9 mouse cellular contexts compared by ENCODE assay signal in the genomic region with DNA sequence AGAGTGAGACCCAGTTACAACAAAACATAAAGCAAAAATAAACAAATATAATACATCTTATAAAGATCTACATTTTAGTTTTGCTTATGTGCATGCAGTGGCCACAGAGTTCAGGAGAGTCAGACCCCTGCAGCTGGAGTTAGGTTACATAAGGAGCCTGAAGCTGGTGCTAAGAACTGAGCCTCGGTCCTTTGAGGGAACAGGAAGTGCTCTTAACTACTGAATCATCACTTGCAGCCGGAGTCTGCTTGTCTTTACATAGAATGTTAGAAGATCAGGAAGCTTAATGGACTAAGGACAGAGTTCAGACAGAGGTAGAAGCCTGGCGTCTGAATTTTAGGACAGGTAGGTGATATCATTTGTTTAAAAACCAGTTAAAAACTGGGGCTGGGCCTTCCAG. TPM values are rescaled to one million over a fixed set of nuclear protein-coding genes. Genes with fewer than 3 reads are reported as not detected.
A peak's percentile ranks its signal among the peaks of the same experiment; 100 is the strongest.
DNase-seq lines count a peak whose midpoint lies in the region; ATAC-seq and TF ChIP-seq lines count a peak whose summit lies in the region.
"Had no signal": no experiment of that assay in that cellular context is flagged by ENCODE, and none has a peak within 500 bp of the region (broad histone marks: within the 10 kb centered on the region; RNA-seq: fewer than 3 reads in every experiment).

No protein-coding gene starts in this region.

- H3K27me3 ChIP-seq in kidney, adult 2 months (replicated peaks; ENCODE audit: control insufficient read depth, insufficient read depth, low read length), result no peaks in the 10 kb centered on the region
- no peaks in the 10 kb centered on the region for H3K27me3 ChIP-seq in forebrain, embryonic 13.5 days
- no peaks in the 10 kb centered on the region for H3K27me3 ChIP-seq in liver, embryonic 15.5 days

- H3K9me3 ChIP-seq in ES-E14 (ENCODE audit: control insufficient read depth, insufficient read depth, low read depth, low read length), result no peaks in the 10 kb centered on the region
- H3K9me3 ChIP-seq in forebrain, embryonic 13.5 days (replicated peaks), result no peaks in the 10 kb centered on the region
- no peaks in the 10 kb centered on the region for H3K9me3 ChIP-seq in liver, embryonic 15.5 days (replicated peaks)

- peak overlapping the region; percentile 50; the same call in 1 of the 2 replicates for H3K4me3 ChIP-seq in kidney, adult 2 months (ENCODE audit: insufficient read depth, low read depth, low read length)
- peak overlapping the region; percentile 73 to 80; a peak in 3 of 4 replicates for H3K4me3 ChIP-seq in ES-E14 (ENCODE audit: insufficient read depth in 1 of 2, low read depth in 1 of 2, low read length in 2 of 2, poor library complexity in 1 of 2, severe bottlenecking in 1 of 2)
- H3K4me3 ChIP-seq in forebrain, embryonic 13.5 days, result no peak overlapping the region
- H3K4me3 ChIP-seq in liver, embryonic 15.5 days (replicated peaks), result peak overlapping the region; percentile 60
- H3K4me3 ChIP-seq: left cerebral cortex, adult 2 months had no signal

- in situ Hi-C loops in ES-E14 (cut with MboI; ENCODE audit: low sequenced_read_pairs in 2 of 2, unreplicated experiment in 2 of 2), result no loop called here

- TF ChIP-seq CTCF in kidney, adult 2 months (conservative IDR thresholded peaks at IDR 0.05; ENCODE audit: insufficient read depth, insufficient read length, low read depth, low read length), result no peak

- peak overlapping the region; percentile 59 for H3K4me2 ChIP-seq in forebrain, embryonic 13.5 days
- H3K4me2 ChIP-seq in liver, embryonic 15.5 days, result peak overlapping the region; percentile 88

- no peak overlapping the region for H3K9ac ChIP-seq in ES-E14 (ENCODE audit: insufficient read depth, low read depth, low read length, poor library complexity, severe bottlenecking)
- peak overlapping the region; percentile 35; the same call in 1 of the 2 replicates for H3K9ac ChIP-seq in forebrain, embryonic 13.5 days
- H3K9ac ChIP-seq in liver, embryonic 15.5 days, result peak overlapping the region; percentile 53; the same call in 1 of the 2 replicates

- no peak for TF ChIP-seq POLR2A in kidney, adult 2 months (IDR thresholded peaks at IDR 0.05; ENCODE audit: low read depth, low read length)

- WGBS in kidney, adult 2 months, result 33% methylated on average over 3 of the region's 3 CpGs
- 44% methylated on average over 3 of the region's 3 CpGs for WGBS in forebrain, embryonic 13.5 days
- WGBS in liver, embryonic 15.5 days (ENCODE audit: insufficient replicate concordance), result 26% methylated on average over 3 of the region's 3 CpGs

- H3K36me3 ChIP-seq in kidney, adult 2 months (ENCODE audit: control insufficient read depth, insufficient read depth, low read length), result no peaks in the 10 kb centered on the region
- H3K36me3 ChIP-seq in ES-E14 (ENCODE audit: control insufficient read depth, insufficient read depth, low read length, poor library complexity, severe bottlenecking), result peaks cover 30% of the 10 kb centered on the region
- no peaks in the 10 kb centered on the region for H3K36me3 ChIP-seq in forebrain, embryonic 13.5 days (ENCODE audit: poor library complexity, severe bottlenecking)
- peaks cover 25% of the 10 kb centered on the region for H3K36me3 ChIP-seq in liver, embryonic 15.5 days (replicated peaks)

- ATAC-seq in forebrain, embryonic 13.5 days, result no peak
- no peak for ATAC-seq in liver, embryonic 15.5 days (ENCODE audit: insufficient read depth)
- ATAC-seq in megakaryocyte progenitor cell, adult 5-6 weeks (replicated peaks; ENCODE audit: poor library complexity), result no peak

- peaks cover 19% of the 10 kb centered on the region for H3K4me1 ChIP-seq in kidney, adult 2 months (ENCODE audit: control insufficient read depth, insufficient read depth, low read length)
- peaks cover 13 to 37% of the 10 kb centered on the region in 2 experiments for H3K4me1 ChIP-seq in ES-E14 (ENCODE audit: control insufficient read depth in 2 of 2, insufficient read depth in 2 of 2, low read length in 2 of 2, poor library complexity in 1 of 2)
- peaks cover 37% of the 10 kb centered on the region for H3K4me1 ChIP-seq in forebrain, embryonic 13.5 days
- H3K4me1 ChIP-seq in liver, embryonic 15.5 days (replicated peaks), result peaks cover 68% of the 10 kb centered on the region

- DNase-seq in kidney, adult 2 months, result no peak
- no peak for DNase-seq in kidney, postnatal 10 days
- no peak for DNase-seq in ES-E14 (ENCODE audit: low read depth, low spot score)
- no peak for DNase-seq in adrenal gland, postnatal 25 days
- no peak for DNase-seq in T-cell, adult 2 months (ENCODE audit: low spot score)

- peak overlapping the region; percentile 33; the same call in 1 of the 2 replicates for H3K27ac ChIP-seq in kidney, adult 2 months (ENCODE audit: insufficient read depth, low read depth, low read length)
- peak overlapping the region; percentile 95 for H3K27ac ChIP-seq in ES-E14 (ENCODE audit: insufficient read depth, low read depth, low read length, poor library complexity, severe bottlenecking)
- H3K27ac ChIP-seq in forebrain, embryonic 13.5 days, result peak overlapping the region; percentile 57; the same call in 1 of the 2 replicates
- H3K27ac ChIP-seq in liver, embryonic 15.5 days (replicated peaks), result peak overlapping the region; percentile 88

TF ChIP-seq in ES-E14, 5 proteins besides CTCF, POLR2A, EP300 and RAD21:
- TF ChIP-seq ZC3H11A (IDR thresholded peaks at IDR 0.05; ENCODE audit: borderline replicate concordance, low read depth, low read length), result no peak

RNA-seq across cellular contexts. Expression of gene Plin3, which starts 3.8 kb away (rescaled TPM):
- 34.8 and 43.1 TPM in 2 replicates for polyA plus RNA-seq in kidney, adult 2 months (2012; rRNA removed)
- 40.5 and 53.9 TPM in 2 replicates for total RNA-seq in ES-E14 (2012; rRNA removed)
- 18.3 and 21.8 TPM in 2 replicates for polyA plus RNA-seq in forebrain, embryonic 13.5 days (2015; fragmentation: Nextera tagmentation; extraction: Ambion mirVana)
- 33.3 and 36.0 TPM in 2 replicates for polyA plus RNA-seq in liver, embryonic 15.5 days (2015; fragmentation: Nextera tagmentation; extraction: Ambion mirVana)
- total RNA-seq in adrenal gland, postnatal 25 days (2021), result 59.7 and 102 TPM in 2 replicates
- total RNA-seq in megakaryocyte progenitor cell, adult 5-6 weeks (2015), result 7.3 and 8.1 TPM in 2 replicates
- total RNA-seq in megakaryocyte progenitor cell, adult 5-6 weeks (2017), result 28.1 TPM in 2 replicates

RNA-seq across cellular contexts. Expression of gene Arrdc5, which starts 11.2 kb away (rescaled TPM):
- not detected in 2 replicates for polyA plus RNA-seq in kidney, adult 2 months (2012; rRNA removed)
- 0.21 TPM in 1 of 2 replicates, not detected in the other for total RNA-seq in ES-E14 (2012; rRNA removed)
- not detected in 2 replicates for polyA plus RNA-seq in forebrain, embryonic 13.5 days (2015; fragmentation: Nextera tagmentation; extraction: Ambion mirVana)
- not detected in 2 replicates for polyA plus RNA-seq in liver, embryonic 15.5 days (2015; fragmentation: Nextera tagmentation; extraction: Ambion mirVana)
- total RNA-seq in adrenal gland, postnatal 25 days (2021), result not detected in 2 replicates
- total RNA-seq in megakaryocyte progenitor cell, adult 5-6 weeks (2015), result not detected in 2 replicates
- total RNA-seq in megakaryocyte progenitor cell, adult 5-6 weeks (2017), result not detected in 2 replicates
- total RNA-seq: left cerebral cortex, adult 2 months had no signal

RNA-seq across cellular contexts. Expression of gene Ticam1, which starts 12.3 kb away (rescaled TPM):
- 33.3 and 34.7 TPM in 2 replicates for polyA plus RNA-seq in kidney, adult 2 months (2012; rRNA removed)
- 2.4 and 2.8 TPM in 2 replicates for total RNA-seq in ES-E14 (2012; rRNA removed)
- 1.4 and 1.6 TPM in 2 replicates for polyA plus RNA-seq in forebrain, embryonic 13.5 days (2015; fragmentation: Nextera tagmentation; extraction: Ambion mirVana)
- 3.2 and 3.7 TPM in 2 replicates for polyA plus RNA-seq in liver, embryonic 15.5 days (2015; fragmentation: Nextera tagmentation; extraction: Ambion mirVana)
- 25.1 and 28.8 TPM in 2 replicates for total RNA-seq in adrenal gland, postnatal 25 days (2021)
- total RNA-seq in megakaryocyte progenitor cell, adult 5-6 weeks (2015), result 9.0 and 11.4 TPM in 2 replicates
- total RNA-seq in megakaryocyte progenitor cell, adult 5-6 weeks (2017), result 3.0 and 4.1 TPM in 2 replicates

RNA-seq across cellular contexts. Expression of gene Uhrf1, which starts 14.3 kb away (rescaled TPM):
- 1.2 and 2.3 TPM in 2 replicates for polyA plus RNA-seq in kidney, adult 2 months (2012; rRNA removed)
- 238 and 265 TPM in 2 replicates for total RNA-seq in ES-E14 (2012; rRNA removed)
- polyA plus RNA-seq in forebrain, embryonic 13.5 days (2015; fragmentation: Nextera tagmentation; extraction: Ambion mirVana), result 119 and 138 TPM in 2 replicates
- 96.8 and 109 TPM in 2 replicates for polyA plus RNA-seq in liver, embryonic 15.5 days (2015; fragmentation: Nextera tagmentation; extraction: Ambion mirVana)
- 14.1 and 14.8 TPM in 2 replicates for total RNA-seq in adrenal gland, postnatal 25 days (2021)
- total RNA-seq in megakaryocyte progenitor cell, adult 5-6 weeks (2015), result 67.8 and 80.7 TPM in 2 replicates
- total RNA-seq in megakaryocyte progenitor cell, adult 5-6 weeks (2017), result 151 and 160 TPM in 2 replicates

RNA-seq across cellular contexts. Expression of gene Fem1a, which starts 32.3 kb away (rescaled TPM):
- polyA plus RNA-seq in kidney, adult 2 months (2012; rRNA removed), result 23.7 and 28.2 TPM in 2 replicates
- total RNA-seq in ES-E14 (2012; rRNA removed), result 18.8 and 18.9 TPM in 2 replicates
- polyA plus RNA-seq in forebrain, embryonic 13.5 days (2015; fragmentation: Nextera tagmentation; extraction: Ambion mirVana), result 16.5 and 19.3 TPM in 2 replicates
- 5.7 and 6.4 TPM in 2 replicates for polyA plus RNA-seq in liver, embryonic 15.5 days (2015; fragmentation: Nextera tagmentation; extraction: Ambion mirVana)
- 30.0 and 32.0 TPM in 2 replicates for total RNA-seq in adrenal gland, postnatal 25 days (2021)
- total RNA-seq in megakaryocyte progenitor cell, adult 5-6 weeks (2015), result 15.3 and 15.9 TPM in 2 replicates
- 20.7 and 23.4 TPM in 2 replicates for total RNA-seq in megakaryocyte progenitor cell, adult 5-6 weeks (2017)

Comparison
In these comparisons a context has a peak if more than half of its experiments do, and no peak if none do; other contexts are left out.
1. H3K27ac ChIP-seq: peak in every context shown above with its lines; median percentile 95 in ES-E14; 88 in liver, embryonic 15.5 days; 57 in forebrain, embryonic 13.5 days; 33 in kidney, adult 2 months.